Mouse (Mus musculus): ENCODE data around the gene Tcp11l2. TPM values are rescaled to one million over a fixed set of nuclear protein-coding genes. Genes with fewer than 3 reads are reported as not detected.

Tcp11l2 gene
- polyA plus RNA-seq, 1 experiment from 2014 or later, result 11.5 TPM

DNA sequence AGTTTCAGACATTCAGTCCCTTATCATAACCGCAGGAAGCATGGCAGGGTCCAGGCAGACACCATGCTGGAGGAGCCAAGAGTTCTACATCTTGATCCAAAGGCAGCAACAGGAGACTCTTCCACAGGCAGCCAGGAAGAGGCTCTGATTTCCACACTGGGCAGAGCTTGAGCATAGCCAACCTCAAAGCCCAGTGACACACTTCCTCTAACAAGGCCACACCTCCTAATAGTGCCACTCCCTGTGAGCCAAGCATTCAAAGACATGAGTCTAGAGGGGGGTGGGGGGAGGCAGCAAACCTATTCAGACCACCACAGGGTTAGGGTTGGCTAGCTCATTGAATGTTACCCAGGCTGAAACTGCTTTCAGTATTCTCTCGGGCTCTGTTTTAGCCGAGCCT lies 24.6 kb upstream of the Tcp11l2 start:
- Histone ChIP-seq H3K4me2 (replicated peaks; ENCODE audit: low read depth, low read length) (no peak overlapping the region), H3K4me1 (replicated peaks; ENCODE audit: control insufficient read depth, insufficient read depth, low read length) (no peaks in the 10 kb centered on the region), H3K9me3 (ENCODE audit: control insufficient read depth, low read length) (no peaks in the 10 kb centered on the region), H3K4me3 (ENCODE audit: low read depth, low read length) (no peak overlapping the region), H3K27ac (ENCODE audit: low read depth, low read length) (no peak overlapping the region), H3K36me3 (ENCODE audit: control insufficient read depth, insufficient read depth, low read length) (no peaks in the 10 kb centered on the region), H3K9ac (ENCODE audit: low read depth, low read length) (no peak overlapping the region), H3K27me3 (ENCODE audit: control insufficient read depth, insufficient read depth, low read length) (no peaks in the 10 kb centered on the region)
- WGBS, result 90% methylated on average over 3 of the region's 3 CpGs
- DNase-seq (ENCODE audit: low spot score) (no peak), ATAC-seq (ENCODE audit: low FRiP score) (no peak)

DNA sequence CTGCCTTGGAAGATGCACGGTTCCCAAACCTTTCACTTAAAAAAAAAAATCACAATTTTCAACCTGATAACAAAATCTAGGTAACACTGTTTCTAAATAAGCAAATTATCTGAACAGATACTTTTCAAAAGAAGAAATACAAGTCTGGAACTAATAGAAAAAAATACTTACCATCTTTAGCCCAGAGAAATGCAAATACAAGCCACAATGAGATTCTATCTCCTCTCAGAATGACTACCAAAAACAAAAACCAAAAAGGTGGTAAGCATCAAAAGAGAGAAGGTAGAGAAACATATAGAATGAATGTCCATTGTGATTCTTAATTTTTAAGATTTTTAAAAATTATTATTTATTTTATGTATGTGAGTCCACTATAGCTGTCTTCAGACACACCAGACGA lies 23.9 kb upstream of the Tcp11l2 start:
- no peaks in the 10 kb centered on the region for H3K27me3 ChIP-seq (ENCODE audit: control insufficient read depth, insufficient read depth, low read length)
- no peak overlapping the region for H3K4me2 ChIP-seq (replicated peaks; ENCODE audit: low read depth, low read length)
- H3K27ac ChIP-seq (ENCODE audit: low read depth, low read length), result no peak overlapping the region
- no peak for DNase-seq (ENCODE audit: low spot score)
- no peaks in the 10 kb centered on the region for H3K9me3 ChIP-seq (ENCODE audit: control insufficient read depth, low read length)
- no peaks in the 10 kb centered on the region for H3K4me1 ChIP-seq (replicated peaks; ENCODE audit: control insufficient read depth, insufficient read depth, low read length)
- WGBS, result 87% methylated on average over 2 of the region's 2 CpGs
- H3K36me3 ChIP-seq (ENCODE audit: control insufficient read depth, insufficient read depth, low read length), result no peaks in the 10 kb centered on the region
- ATAC-seq (ENCODE audit: low FRiP score), result no peak
- no peak overlapping the region for H3K9ac ChIP-seq (ENCODE audit: low read depth, low read length)
- H3K4me3 ChIP-seq (ENCODE audit: low read depth, low read length), result no peak overlapping the region

DNA sequence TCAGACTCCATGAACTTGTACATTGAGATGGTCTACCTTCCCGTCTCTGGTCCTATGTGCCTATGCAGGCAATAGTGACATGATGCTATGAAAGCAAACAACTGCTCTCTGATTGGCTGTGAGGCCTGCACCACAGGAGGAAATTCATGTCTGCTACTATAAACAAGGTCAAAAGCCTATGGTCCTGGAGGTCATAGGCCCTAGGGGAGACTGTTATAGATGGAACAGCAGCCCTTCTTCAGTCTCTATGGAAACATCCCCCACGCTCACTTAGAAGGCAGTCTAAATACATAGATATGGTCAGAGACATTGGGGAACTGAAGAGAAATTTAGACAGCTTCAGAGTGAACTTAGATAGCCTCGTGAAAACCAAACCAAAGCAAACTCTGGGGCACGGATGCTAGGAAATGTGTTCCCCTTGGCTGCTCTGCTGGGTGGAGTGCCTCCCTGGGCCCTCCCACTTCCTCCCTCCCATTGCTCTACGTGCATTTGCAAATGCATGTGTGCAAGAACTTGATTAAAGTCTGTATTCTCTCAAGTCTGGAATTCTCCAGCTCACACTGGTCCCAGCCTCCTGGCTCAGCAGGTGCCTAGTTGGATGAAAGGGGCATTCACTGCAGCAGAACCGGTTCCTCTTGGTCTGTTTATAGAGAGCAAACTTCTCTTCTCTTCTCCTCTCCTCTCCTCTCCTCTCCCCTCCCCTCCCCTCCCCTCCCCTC lies 22.0 kb upstream of the Tcp11l2 start:
- Histone ChIP-seq H3K4me2 (replicated peaks; ENCODE audit: low read depth, low read length) (no peak overlapping the region), H3K9ac (ENCODE audit: low read depth, low read length) (no peak overlapping the region), H3K36me3 (ENCODE audit: control insufficient read depth, insufficient read depth, low read length) (no peaks in the 10 kb centered on the region), H3K4me3 (ENCODE audit: low read depth, low read length) (no peak overlapping the region), H3K27ac (ENCODE audit: low read depth, low read length) (no peak overlapping the region), H3K9me3 (ENCODE audit: control insufficient read depth, low read length) (no peaks in the 10 kb centered on the region), H3K4me1 (replicated peaks; ENCODE audit: control insufficient read depth, insufficient read depth, low read length) (no peaks in the 10 kb centered on the region), H3K27me3 (ENCODE audit: control insufficient read depth, insufficient read depth, low read length) (no peaks in the 10 kb centered on the region)
- DNase-seq (ENCODE audit: low spot score) (no peak), ATAC-seq (ENCODE audit: low FRiP score) (no peak)
- WGBS, result 28% methylated on average over 6 of the region's 6 CpGs

DNA sequence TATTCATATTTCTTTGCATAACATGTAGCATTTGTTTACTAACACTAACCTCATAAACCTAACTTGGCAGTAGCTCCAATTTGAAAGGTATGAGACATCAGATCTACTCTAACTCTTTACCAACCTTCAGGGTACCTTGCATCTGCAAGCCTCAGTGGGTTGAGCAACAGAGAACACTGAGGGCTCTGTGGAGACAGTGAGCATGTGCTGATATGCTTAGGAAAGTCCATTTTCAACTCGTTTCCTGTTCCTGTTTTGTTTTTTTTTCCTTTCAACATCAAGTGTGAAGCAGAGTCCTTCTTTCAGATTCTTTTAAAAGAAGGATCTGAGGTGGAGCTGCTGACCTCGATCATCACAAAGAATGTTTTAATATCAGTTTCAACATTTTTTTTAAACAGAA lies 20.3 kb upstream of the Tcp11l2 start:
- H3K4me1 ChIP-seq (replicated peaks; ENCODE audit: control insufficient read depth, insufficient read depth, low read length), result no peaks in the 10 kb centered on the region
- 78% methylated on average over 2 of the region's 2 CpGs for WGBS
- H3K9me3 ChIP-seq (ENCODE audit: control insufficient read depth, low read length), result no peaks in the 10 kb centered on the region
- H3K9ac ChIP-seq (ENCODE audit: low read depth, low read length), result no peak overlapping the region
- H3K27ac ChIP-seq (ENCODE audit: low read depth, low read length), result no peak overlapping the region
- H3K27me3 ChIP-seq (ENCODE audit: control insufficient read depth, insufficient read depth, low read length), result no peaks in the 10 kb centered on the region
- no peak overlapping the region for H3K4me3 ChIP-seq (ENCODE audit: low read depth, low read length)
- no peak overlapping the region for H3K4me2 ChIP-seq (replicated peaks; ENCODE audit: low read depth, low read length)
- ATAC-seq (ENCODE audit: low FRiP score) (no peak), DNase-seq (ENCODE audit: low spot score) (no peak)
- no peaks in the 10 kb centered on the region for H3K36me3 ChIP-seq (ENCODE audit: control insufficient read depth, insufficient read depth, low read length)

DNA sequence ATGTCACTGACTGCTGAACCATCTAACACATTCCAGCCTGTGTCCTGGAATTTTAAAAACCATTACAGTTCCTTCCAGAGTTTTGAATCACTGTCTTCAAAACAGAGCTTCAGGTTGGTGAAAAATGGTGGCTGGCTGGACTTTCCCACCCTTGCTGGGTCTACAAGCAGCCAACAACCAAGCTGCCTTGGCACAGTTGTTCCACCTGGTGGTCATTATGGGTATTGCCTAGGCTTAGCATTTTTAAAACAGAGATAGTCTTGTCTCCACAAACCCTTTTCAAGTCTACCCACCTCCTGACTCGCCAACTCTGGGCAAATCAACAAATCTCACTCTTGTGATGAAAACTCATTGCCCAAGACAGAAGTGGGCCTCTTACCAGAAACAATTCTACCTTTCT lies 17.9 kb upstream of the Tcp11l2 start:
- H3K27me3 ChIP-seq (ENCODE audit: control insufficient read depth, insufficient read depth, low read length), result no peaks in the 10 kb centered on the region
- no peak overlapping the region for H3K9ac ChIP-seq (ENCODE audit: low read depth, low read length)
- no peak overlapping the region for H3K4me3 ChIP-seq (ENCODE audit: low read depth, low read length)
- no peak overlapping the region for H3K4me2 ChIP-seq (replicated peaks; ENCODE audit: low read depth, low read length)
- H3K27ac ChIP-seq (ENCODE audit: low read depth, low read length), result no peak overlapping the region
- H3K4me1 ChIP-seq (replicated peaks; ENCODE audit: control insufficient read depth, insufficient read depth, low read length), result no peaks in the 10 kb centered on the region
- no peaks in the 10 kb centered on the region for H3K36me3 ChIP-seq (ENCODE audit: control insufficient read depth, insufficient read depth, low read length)
- no peak for ATAC-seq (ENCODE audit: low FRiP score)
- 85% methylated on average over 1 of the region's 1 CpGs for WGBS
- no peak for DNase-seq (ENCODE audit: low spot score)
- H3K9me3 ChIP-seq (ENCODE audit: control insufficient read depth, low read length), result no peaks in the 10 kb centered on the region

DNA sequence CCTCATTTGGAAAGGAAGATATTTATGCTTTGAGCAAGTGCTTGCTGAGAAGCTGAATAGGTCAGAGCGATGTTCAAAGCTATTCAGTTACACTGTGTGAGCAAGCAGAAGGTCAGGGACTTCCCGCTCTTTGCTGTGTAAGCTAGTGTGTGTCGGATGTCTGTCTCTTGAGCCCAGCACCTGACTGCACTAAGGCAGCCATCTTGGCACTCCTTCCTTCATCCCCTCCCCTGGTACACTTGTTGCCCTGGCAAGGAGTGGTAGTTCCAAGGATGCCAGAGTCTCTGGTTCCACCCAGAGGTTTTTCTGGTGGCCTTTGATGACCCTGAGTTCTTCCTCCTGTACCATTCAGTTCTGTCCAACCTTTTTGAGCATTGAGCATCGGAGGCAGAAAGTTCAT lies 16.4 kb upstream of the Tcp11l2 start:
- Histone ChIP-seq H3K4me1 (replicated peaks; ENCODE audit: control insufficient read depth, insufficient read depth, low read length) (no peaks in the 10 kb centered on the region), H3K27ac (ENCODE audit: low read depth, low read length) (no peak overlapping the region), H3K4me3 (ENCODE audit: low read depth, low read length) (no peak overlapping the region), H3K9ac (ENCODE audit: low read depth, low read length) (no peak overlapping the region), H3K4me2 (replicated peaks; ENCODE audit: low read depth, low read length) (no peak overlapping the region), H3K9me3 (ENCODE audit: control insufficient read depth, low read length) (no peaks in the 10 kb centered on the region), H3K36me3 (ENCODE audit: control insufficient read depth, insufficient read depth, low read length) (no peaks in the 10 kb centered on the region), H3K27me3 (ENCODE audit: control insufficient read depth, insufficient read depth, low read length) (no peaks in the 10 kb centered on the region)
- no peak for ATAC-seq (ENCODE audit: low FRiP score)
- WGBS, result 86% methylated on average over 4 of the region's 4 CpGs
- no peak for DNase-seq (ENCODE audit: low spot score)

DNA sequence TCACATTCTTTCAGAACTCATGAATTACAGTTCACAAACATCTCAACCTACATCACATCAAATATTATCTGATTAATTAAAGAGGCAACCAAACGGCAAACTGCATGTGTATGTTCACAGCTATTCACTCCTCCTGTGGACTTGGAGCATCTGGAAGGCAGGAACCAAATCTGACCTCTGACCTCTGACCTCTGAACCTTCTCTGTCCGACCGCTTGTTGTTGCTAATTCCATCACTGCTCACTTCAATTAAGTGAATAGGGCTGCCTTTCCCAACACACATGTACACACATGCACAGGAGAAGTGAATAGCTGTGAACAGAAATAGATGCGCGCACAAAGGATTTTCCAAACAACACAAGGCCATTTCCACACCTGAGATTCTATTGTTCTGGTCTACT lies 14.3 kb upstream of the Tcp11l2 start:
- WGBS, result 60% methylated on average over 5 of the region's 5 CpGs
- Histone ChIP-seq H3K36me3 (ENCODE audit: control insufficient read depth, insufficient read depth, low read length) (no peaks in the 10 kb centered on the region), H3K9me3 (ENCODE audit: control insufficient read depth, low read length) (no peaks in the 10 kb centered on the region), H3K4me2 (replicated peaks; ENCODE audit: low read depth, low read length) (no peak overlapping the region), H3K4me1 (replicated peaks; ENCODE audit: control insufficient read depth, insufficient read depth, low read length) (no peaks in the 10 kb centered on the region), H3K27ac (ENCODE audit: low read depth, low read length) (no peak overlapping the region), H3K27me3 (ENCODE audit: control insufficient read depth, insufficient read depth, low read length) (no peaks in the 10 kb centered on the region), H3K4me3 (ENCODE audit: low read depth, low read length) (no peak overlapping the region), H3K9ac (ENCODE audit: low read depth, low read length) (no peak overlapping the region)
- DNase-seq (ENCODE audit: low spot score) (peak; percentile 25), ATAC-seq (ENCODE audit: low FRiP score) (no peak)

DNA sequence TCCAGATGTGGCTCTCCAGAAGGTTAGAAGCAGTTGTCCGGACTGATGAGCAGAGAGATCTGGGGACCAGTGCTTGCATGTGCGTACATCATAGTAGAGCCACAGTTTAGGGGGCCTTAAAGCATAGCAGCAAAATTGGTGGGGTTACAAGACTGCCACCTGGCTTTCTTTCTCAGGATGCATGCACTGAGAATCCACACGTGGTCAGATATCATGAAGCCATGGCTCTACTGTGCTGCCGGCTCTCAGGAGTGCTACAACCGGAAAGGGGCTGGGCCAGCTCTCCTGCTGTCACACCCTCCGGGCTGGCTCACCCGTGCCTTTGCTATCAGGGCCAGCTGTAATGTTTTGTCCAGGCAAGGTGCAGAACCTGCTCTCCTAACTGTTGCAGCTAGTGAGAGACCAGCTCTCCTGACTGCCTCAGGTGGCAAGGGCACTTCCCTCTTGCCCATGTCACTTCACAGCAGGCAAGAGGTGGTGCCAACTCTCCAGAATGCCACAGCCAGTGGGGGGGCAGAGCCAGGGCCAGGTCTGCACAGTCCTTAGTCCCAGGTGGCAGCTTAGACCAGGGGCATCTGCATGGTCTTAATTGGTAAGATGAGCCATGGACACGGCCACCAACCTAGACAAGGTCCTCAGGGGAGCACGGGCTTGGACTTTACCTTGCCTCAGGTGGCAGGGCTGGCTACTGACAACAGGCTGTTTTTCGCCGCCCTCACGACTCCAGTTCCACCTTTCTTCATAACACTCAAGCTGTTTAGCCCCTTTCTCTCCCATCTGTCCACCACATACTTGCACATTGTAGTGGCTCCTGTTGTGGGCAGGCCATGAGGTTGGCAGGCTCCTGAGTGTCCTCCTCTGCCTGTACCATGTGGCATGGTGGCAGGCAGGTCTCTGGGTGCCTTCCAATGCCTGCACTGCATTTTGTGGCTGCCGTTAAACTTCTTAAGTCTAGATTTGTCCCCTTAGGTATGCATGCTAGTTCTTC lies 13.6 kb upstream of the Tcp11l2 start:
- Histone ChIP-seq H3K27me3 (ENCODE audit: control insufficient read depth, insufficient read depth, low read length) (no peaks in the 10 kb centered on the region), H3K4me1 (replicated peaks; ENCODE audit: control insufficient read depth, insufficient read depth, low read length) (no peaks in the 10 kb centered on the region), H3K9me3 (ENCODE audit: control insufficient read depth, low read length) (no peaks in the 10 kb centered on the region), H3K9ac (ENCODE audit: low read depth, low read length) (no peak overlapping the region), H3K27ac (ENCODE audit: low read depth, low read length) (no peak overlapping the region), H3K36me3 (ENCODE audit: control insufficient read depth, insufficient read depth, low read length) (no peaks in the 10 kb centered on the region), H3K4me3 (ENCODE audit: low read depth, low read length) (no peak overlapping the region), H3K4me2 (replicated peaks; ENCODE audit: low read depth, low read length) (no peak overlapping the region)
- ATAC-seq (ENCODE audit: low FRiP score), result no peak
- peak; percentile 12 for DNase-seq (ENCODE audit: low spot score)
- 62% methylated on average over 13 of the region's 13 CpGs for WGBS

DNA sequence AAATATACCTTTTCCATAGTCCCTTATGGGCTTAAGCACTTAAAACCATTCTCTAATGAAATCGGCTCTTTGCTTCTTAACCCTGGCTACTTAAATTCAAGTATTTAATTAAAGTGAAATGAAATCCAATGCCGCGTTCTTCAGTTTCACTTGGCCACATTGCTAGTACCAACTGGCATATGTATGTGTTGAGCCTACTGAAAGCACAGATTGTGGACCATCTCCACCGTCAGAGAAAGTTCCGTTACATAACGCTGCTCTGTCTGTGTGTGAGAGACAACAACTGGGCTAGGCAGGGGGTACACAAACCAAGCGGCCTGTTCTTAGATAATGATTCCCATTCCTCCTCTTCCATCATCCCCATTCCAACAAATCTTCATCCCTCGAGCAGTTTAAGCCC lies 12.0 kb upstream of the Tcp11l2 start:
- Histone ChIP-seq H3K27me3 (ENCODE audit: control insufficient read depth, insufficient read depth, low read length) (no peaks in the 10 kb centered on the region), H3K4me1 (replicated peaks; ENCODE audit: control insufficient read depth, insufficient read depth, low read length) (no peaks in the 10 kb centered on the region), H3K27ac (ENCODE audit: low read depth, low read length) (no peak overlapping the region), H3K36me3 (ENCODE audit: control insufficient read depth, insufficient read depth, low read length) (no peaks in the 10 kb centered on the region), H3K9me3 (ENCODE audit: control insufficient read depth, low read length) (no peaks in the 10 kb centered on the region), H3K9ac (ENCODE audit: low read depth, low read length) (no peak overlapping the region), H3K4me2 (replicated peaks; ENCODE audit: low read depth, low read length) (no peak overlapping the region), H3K4me3 (ENCODE audit: low read depth, low read length) (no peak overlapping the region)
- DNase-seq (ENCODE audit: low spot score), result no peak
- WGBS, result 83% methylated on average over 8 of the region's 8 CpGs
- no peak for ATAC-seq (ENCODE audit: low FRiP score)

Measured in hindbrain, embryonic 11.5 days (tissue).